Comparison of ENCODE assay signal across 9 mouse cellular contexts in genomic region chr2:18051026-18051830, GRCm38 (mm10). TPM values are rescaled to one million over a fixed set of nuclear protein-coding genes. Genes with fewer than 3 reads are reported as not detected.
DNase-seq lines count a peak whose midpoint lies in the region; ATAC-seq and TF ChIP-seq lines count a peak whose summit lies in the region.
"Had no signal": no experiment of that assay in that cellular context is flagged by ENCODE, and none has a peak within 500 bp of the region (broad histone marks: within the 10 kb centered on the region; RNA-seq: fewer than 3 reads in every experiment).

No protein-coding gene starts in this region.

- peak overlapping the region; percentile 67 for H3K4me2 ChIP-seq in lung, embryonic 15.5 days
- peak overlapping the region; percentile 83 for H3K4me2 ChIP-seq in forebrain, postnatal 0 days (ENCODE audit: low read depth)
- peak overlapping the region; percentile 99 for H3K4me2 ChIP-seq in liver, embryonic 12.5 days
- H3K4me2 ChIP-seq in stomach, embryonic 14.5 days (replicated peaks; ENCODE audit: low read depth, low read length), result peak overlapping the region; percentile 96

- WGBS in lung, embryonic 15.5 days, result 42% methylated on average over 11 of the region's 11 CpGs
- 24% methylated on average over 11 of the region's 11 CpGs for WGBS in forebrain, postnatal 0 days
- WGBS in liver, embryonic 12.5 days (ENCODE audit: insufficient replicate concordance), result 45% methylated on average over 11 of the region's 11 CpGs
- WGBS in stomach, embryonic 14.5 days, result 37% methylated on average over 11 of the region's 11 CpGs

- DNase-seq in lung, adult 18-20 months, result no peak
- peak; percentile 49 for DNase-seq in forebrain, postnatal 0 days
- DNase-seq in left cerebral cortex, adult 11 months (ENCODE audit: low spot score), result no peak
- DNase-seq in layer of hippocampus, postnatal 25 days (ENCODE audit: extremely low spot score in 1 of 2, low spot score in 1 of 2), result no peak
- DNase-seq in cerebellum, postnatal 36 days, result no peak

- H3K9ac ChIP-seq in lung, embryonic 15.5 days, result no peak overlapping the region
- H3K9ac ChIP-seq in forebrain, postnatal 0 days, result peak overlapping the region; percentile 26; the same call in 1 of the 2 replicates
- H3K9ac ChIP-seq in liver, embryonic 12.5 days, result no peak overlapping the region
- no peak overlapping the region for H3K9ac ChIP-seq in stomach, embryonic 14.5 days (replicated peaks; ENCODE audit: low read depth, low read length)

- TF ChIP-seq CTCF in forebrain, postnatal 0 days (IDR thresholded peaks at IDR 0.05; ENCODE audit: low read depth), result no peak

- H3K27me3 ChIP-seq in lung, embryonic 15.5 days, result no peaks in the 10 kb centered on the region
- no peaks in the 10 kb centered on the region for H3K27me3 ChIP-seq in forebrain, postnatal 0 days (ENCODE audit: insufficient read depth, low read length)
- H3K27me3 ChIP-seq in liver, embryonic 12.5 days (replicated peaks), result peaks cover 62% of the 10 kb centered on the region
- no peaks in the 10 kb centered on the region for H3K27me3 ChIP-seq in stomach, embryonic 14.5 days (ENCODE audit: control insufficient read depth, insufficient read depth, low read length)

- H3K4me3 ChIP-seq in lung, embryonic 15.5 days, result peak overlapping the region; percentile 76
- H3K4me3 ChIP-seq in forebrain, postnatal 0 days (ENCODE audit: low read depth, low read length), result peak overlapping the region; percentile 7
- H3K4me3 ChIP-seq in liver, embryonic 12.5 days, result no peak overlapping the region
- 0 out of 2 replicates have a peak overlapping the region, but pooled peaks have one; percentile 11 for H3K4me3 ChIP-seq in stomach, embryonic 14.5 days (ENCODE audit: low read depth, low read length)

- no peak for ATAC-seq in lung, embryonic 15.5 days (ENCODE audit: borderline replicate concordance, extremely low read depth, low FRiP score, low TSS enrichment)
- no peak for ATAC-seq in forebrain, postnatal 0 days
- no peak for ATAC-seq in liver, embryonic 12.5 days
- ATAC-seq in stomach, embryonic 14.5 days (ENCODE audit: insufficient number of reproducible peaks, insufficient read depth, low FRiP score, low read depth), result no peak

- H3K4me1 ChIP-seq in lung, embryonic 15.5 days, result peaks cover 27% of the 10 kb centered on the region
- H3K4me1 ChIP-seq in forebrain, postnatal 0 days (ENCODE audit: insufficient read depth), result peaks cover 10% of the 10 kb centered on the region
- H3K4me1 ChIP-seq in liver, embryonic 12.5 days, result peaks cover 55% of the 10 kb centered on the region
- H3K4me1 ChIP-seq in stomach, embryonic 14.5 days (ENCODE audit: control insufficient read depth, insufficient read depth, low read length), result peaks cover 26% of the 10 kb centered on the region; the same call in 1 of the 2 replicates

- no peaks in the 10 kb centered on the region for H3K36me3 ChIP-seq in lung, embryonic 15.5 days
- no peaks in the 10 kb centered on the region for H3K36me3 ChIP-seq in forebrain, postnatal 0 days (ENCODE audit: insufficient read depth)
- H3K36me3 ChIP-seq in liver, embryonic 12.5 days, result no peaks in the 10 kb centered on the region
- no peaks in the 10 kb centered on the region for H3K36me3 ChIP-seq in stomach, embryonic 14.5 days (ENCODE audit: control insufficient read depth, insufficient read depth, low read length)

- H3K27ac ChIP-seq in lung, embryonic 15.5 days, result peak overlapping the region; percentile 97
- H3K27ac ChIP-seq in forebrain, postnatal 0 days (ENCODE audit: low read depth, low read length), result no peak overlapping the region
- H3K27ac ChIP-seq in liver, embryonic 12.5 days, result no peak overlapping the region
- peak overlapping the region; percentile 52; the same call in 1 of the 2 replicates for H3K27ac ChIP-seq in stomach, embryonic 14.5 days (ENCODE audit: low read length)

- H3K9me3 ChIP-seq in lung, embryonic 15.5 days, result no peaks in the 10 kb centered on the region
- H3K9me3 ChIP-seq in forebrain, postnatal 0 days (ENCODE audit: low read length), result no peaks in the 10 kb centered on the region
- H3K9me3 ChIP-seq in liver, embryonic 12.5 days (replicated peaks), result no peaks in the 10 kb centered on the region
- no peaks in the 10 kb centered on the region for H3K9me3 ChIP-seq in stomach, embryonic 14.5 days (ENCODE audit: control insufficient read depth, low read depth, low read length)

RNA-seq across cellular contexts. Expression of gene Skida1, which starts 2.4 kb away (rescaled TPM):
- 7.2 and 8.4 TPM in 2 replicates for polyA plus RNA-seq in lung, embryonic 15.5 days (2015; fragmentation: Nextera tagmentation; extraction: Ambion mirVana)
- 11.4 and 12.6 TPM in 2 replicates for total RNA-seq in forebrain, postnatal 0 days (2014; rRNA removed)
- polyA plus RNA-seq in forebrain, postnatal 0 days (2015; fragmentation: Nextera tagmentation; extraction: Ambion mirVana), result 4.3 and 4.9 TPM in 2 replicates
- polyA plus RNA-seq in liver, embryonic 12.5 days (2016; fragmentation: Nextera tagmentation; extraction: Ambion mirVana), result 1.0 and 1.2 TPM in 2 replicates
- 4.4 and 5.0 TPM in 2 replicates for polyA plus RNA-seq in stomach, embryonic 14.5 days (2014; fragmentation: Nextera tagmentation; extraction: Ambion mirVana)
- 10 to 100 TPM; 14.6 to 17.0 TPM for total RNA-seq in layer of hippocampus, postnatal 25 days (2021)

RNA-seq across cellular contexts. Expression of gene Mllt10, which starts 3.8 kb away (rescaled TPM):
- 58.9 and 59.4 TPM in 2 replicates for polyA plus RNA-seq in lung, embryonic 15.5 days (2015; fragmentation: Nextera tagmentation; extraction: Ambion mirVana)
- 27.3 and 31.3 TPM in 2 replicates for total RNA-seq in forebrain, postnatal 0 days (2014; rRNA removed)
- 15.9 and 27.4 TPM in 2 replicates for polyA plus RNA-seq in forebrain, postnatal 0 days (2015; fragmentation: Nextera tagmentation; extraction: Ambion mirVana)
- 39.2 and 40.1 TPM in 2 replicates for polyA plus RNA-seq in liver, embryonic 12.5 days (2016; fragmentation: Nextera tagmentation; extraction: Ambion mirVana)
- polyA plus RNA-seq in stomach, embryonic 14.5 days (2014; fragmentation: Nextera tagmentation; extraction: Ambion mirVana), result 45.0 and 56.9 TPM in 2 replicates
- total RNA-seq in layer of hippocampus, postnatal 25 days (2021), result 10 to 100 TPM; 53.0 to 58.9 TPM

RNA-seq across cellular contexts. Expression of gene A930004D18Rik, which starts 13.7 kb away (rescaled TPM):
- polyA plus RNA-seq in lung, embryonic 15.5 days (2015; fragmentation: Nextera tagmentation; extraction: Ambion mirVana), result 12.5 and 13.6 TPM in 2 replicates
- 2.6 and 3.5 TPM in 2 replicates for total RNA-seq in forebrain, postnatal 0 days (2014; rRNA removed)
- 10.1 and 11.8 TPM in 2 replicates for polyA plus RNA-seq in forebrain, postnatal 0 days (2015; fragmentation: Nextera tagmentation; extraction: Ambion mirVana)
- polyA plus RNA-seq in liver, embryonic 12.5 days (2016; fragmentation: Nextera tagmentation; extraction: Ambion mirVana), result 2.7 and 2.8 TPM in 2 replicates
- polyA plus RNA-seq in stomach, embryonic 14.5 days (2014; fragmentation: Nextera tagmentation; extraction: Ambion mirVana), result 9.9 and 11.0 TPM in 2 replicates
- 1 to 10 TPM; 2.7 to 3.3 TPM for total RNA-seq in layer of hippocampus, postnatal 25 days (2021)

RNA-seq across cellular contexts. Expression of gene H2al2a, which starts 54.5 kb away (rescaled TPM):
- not detected in 2 replicates for polyA plus RNA-seq in lung, embryonic 15.5 days (2015; fragmentation: Nextera tagmentation; extraction: Ambion mirVana)
- not detected in 2 replicates for total RNA-seq in forebrain, postnatal 0 days (2014; rRNA removed)
- polyA plus RNA-seq in forebrain, postnatal 0 days (2015; fragmentation: Nextera tagmentation; extraction: Ambion mirVana), result not detected in 2 replicates
- polyA plus RNA-seq in liver, embryonic 12.5 days (2016; fragmentation: Nextera tagmentation; extraction: Ambion mirVana), result not detected in 2 replicates
- not detected in 2 replicates for polyA plus RNA-seq in stomach, embryonic 14.5 days (2014; fragmentation: Nextera tagmentation; extraction: Ambion mirVana)
- not detected for total RNA-seq in layer of hippocampus, postnatal 25 days (2021)
- polyA plus RNA-seq: large intestine, adult 2 months had no signal

Comparison
In these comparisons a context has a peak if more than half of its experiments do, and no peak if none do; other contexts are left out.
1. H3K27ac ChIP-seq: peak in lung, embryonic 15.5 days (single experiment) and stomach, embryonic 14.5 days (single experiment); none in forebrain, postnatal 0 days (single experiment) and liver, embryonic 12.5 days (single experiment).
2. Peak in every context shown above with its lines, with median percentiles within 50 percentile points of each other: H3K4me2 ChIP-seq.